Mouse (Mus musculus): ENCODE results near the gene Odf3b. TPM values are rescaled to one million over a fixed set of nuclear protein-coding genes. Genes with fewer than 3 reads are reported as not detected.

Gene Odf3b
- polyA plus RNA-seq (2012; rRNA removed), result 12.0 TPM in 2 replicates

GRCm38 (mm10) chr15:89378831-89379401, at the start of gene Odf3b:
TSS of gene Odf3b (minus strand) at chr15:89379282.
- DNase-seq (ENCODE audit: low read depth), result no peak

DNA sequence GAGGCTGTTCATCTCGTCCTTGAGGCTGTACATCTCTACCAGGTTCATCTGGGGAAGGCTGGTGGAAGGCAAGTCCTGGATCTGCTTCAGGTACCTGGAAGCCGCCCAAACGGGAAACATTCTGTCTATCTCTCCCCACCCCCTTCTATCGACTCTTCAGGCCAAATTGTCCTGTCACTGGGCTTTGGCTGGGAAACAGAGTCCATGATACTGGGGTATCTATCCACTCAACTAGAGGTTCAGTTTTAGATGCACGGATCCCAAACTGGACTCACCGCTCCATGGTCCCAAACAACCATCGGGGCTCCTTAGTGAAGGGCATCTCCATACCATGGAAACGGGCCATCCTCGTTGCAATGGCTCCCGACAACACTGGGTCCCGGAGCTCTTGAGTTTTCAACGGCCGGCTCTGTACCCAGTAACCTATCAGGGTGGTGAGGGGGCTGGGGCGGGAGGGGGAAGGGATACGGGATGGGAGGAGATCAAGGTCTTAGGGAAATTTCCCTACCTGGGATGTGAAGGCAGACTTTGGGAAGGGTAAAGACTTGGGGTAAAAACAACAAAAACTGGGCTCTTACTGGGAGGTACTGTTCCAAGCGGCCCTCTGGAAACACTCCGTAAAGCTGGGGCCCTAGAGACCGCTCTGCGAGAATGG, 49.2 kb upstream of the Odf3b start:
- DNase-seq (ENCODE audit: low read depth), result no peak

DNA sequence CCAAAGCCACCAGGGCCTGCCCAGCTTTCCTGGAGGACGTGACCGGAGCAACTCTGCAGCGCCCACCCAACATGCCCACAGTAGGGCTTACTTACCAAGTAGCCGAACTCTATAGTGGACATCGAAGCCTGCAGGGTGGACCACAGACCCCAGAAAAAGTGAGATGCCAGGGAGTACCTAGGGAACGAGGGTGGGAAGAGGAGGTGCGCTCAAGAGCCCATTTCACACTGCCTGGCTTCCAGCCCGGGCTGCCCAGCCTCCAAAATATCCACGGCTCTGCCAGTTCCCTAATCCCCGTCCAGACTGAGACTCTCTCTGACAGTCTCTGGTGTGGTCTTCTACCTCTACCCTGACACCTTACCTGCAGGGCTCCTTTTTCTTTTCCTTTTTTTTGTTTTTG, 47.6 kb upstream of the Odf3b start:
- DNase-seq (ENCODE audit: low read depth), result no peak

GRCm38 (mm10) chr15:89425711-89426121, 46.6 kb upstream of the Odf3b start, which contains the start of gene Cpt1b:
TSS of gene Cpt1b (minus strand) at chr15:89425863.
- DNase-seq (ENCODE audit: low read depth), result no peak

- DNase-seq (ENCODE audit: low read depth), result no peak
Measured at GRCm38 (mm10) chr15:89424621-89425020, 45.5 kb upstream of the Odf3b start.

DNA sequence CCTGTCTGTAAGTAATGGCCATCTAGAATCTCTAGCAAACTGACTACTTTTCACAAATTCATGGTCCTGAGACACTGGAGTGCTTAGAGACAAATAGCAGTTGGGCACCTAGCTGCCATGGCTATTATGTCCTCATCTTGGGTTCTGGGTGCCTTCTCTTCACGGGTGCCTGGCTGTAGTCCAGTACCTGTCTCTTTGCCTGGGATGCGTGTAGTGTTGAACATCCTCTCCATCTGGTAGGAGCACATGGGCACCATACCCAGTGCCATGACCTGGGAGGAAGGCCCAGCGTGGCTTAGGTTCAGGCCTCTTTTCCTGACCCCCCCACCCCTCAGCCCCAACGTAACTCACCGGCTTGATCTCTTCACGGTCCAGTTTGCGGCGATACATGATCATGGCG, 42.9 kb upstream of the Odf3b start:
- no peak for DNase-seq (ENCODE audit: low read depth)

GRCm38 (mm10) chr15:89415282-89415681, 36.2 kb upstream of the Odf3b start:
- DNase-seq (ENCODE audit: low read depth), result no peak

GRCm38 (mm10) chr15:89410118-89410517, 31.0 kb upstream of the Odf3b start, which contains the start of gene Syce3:
TSS of gene Syce3 (minus strand) at chr15:89410503.
- DNase-seq (ENCODE audit: low read depth), result no peak

GRCm38 (mm10) chr15:89406691-89407090, 27.6 kb upstream of the Odf3b start:
- no peak for DNase-seq (ENCODE audit: low read depth)

DNA sequence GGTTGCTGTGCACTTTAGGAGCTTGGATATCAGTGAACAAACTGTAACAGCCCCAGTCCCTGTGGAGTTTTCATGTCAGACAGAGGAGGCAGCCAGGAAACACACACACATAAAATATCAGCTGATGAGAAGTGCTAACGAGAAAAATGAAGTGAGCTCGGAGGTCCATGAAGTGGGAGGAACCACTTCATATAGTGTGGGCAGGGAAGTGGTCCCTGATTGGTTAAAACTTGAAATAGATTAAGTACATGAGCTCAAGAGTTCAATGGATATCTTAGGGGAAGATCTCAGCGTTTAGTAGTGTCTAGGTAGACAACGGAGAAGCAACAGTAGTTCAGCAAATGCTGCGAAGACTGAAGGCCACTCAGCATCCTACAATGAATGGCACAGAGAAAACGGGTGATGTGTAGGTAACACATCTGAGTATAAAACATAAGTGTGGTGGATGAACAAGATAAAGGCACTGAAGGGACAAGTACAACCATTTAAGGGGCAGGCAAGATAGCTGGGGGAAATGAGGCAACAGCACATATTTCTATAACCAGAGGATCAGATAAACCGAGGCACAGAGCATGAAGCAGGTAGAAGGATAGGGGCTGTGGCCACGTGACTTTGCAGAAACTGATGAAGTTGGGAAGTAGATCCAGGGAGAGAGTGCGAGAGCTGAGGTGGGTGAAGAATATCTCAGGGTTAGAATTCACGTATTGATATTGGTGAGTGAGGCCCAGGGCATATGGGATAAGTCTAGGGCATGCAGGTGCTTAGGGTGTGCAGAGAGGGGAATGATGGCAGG, 25.9 kb upstream of the Odf3b start:
- DNase-seq (ENCODE audit: low read depth), result no peak

GRCm38 (mm10) chr15:89402471-89402870, 23.4 kb upstream of the Odf3b start:
- no peak for DNase-seq (ENCODE audit: low read depth)

- DNase-seq (ENCODE audit: low read depth), result no peak
Measured at GRCm38 (mm10) chr15:89399716-89400115, 20.6 kb upstream of the Odf3b start.

DNA sequence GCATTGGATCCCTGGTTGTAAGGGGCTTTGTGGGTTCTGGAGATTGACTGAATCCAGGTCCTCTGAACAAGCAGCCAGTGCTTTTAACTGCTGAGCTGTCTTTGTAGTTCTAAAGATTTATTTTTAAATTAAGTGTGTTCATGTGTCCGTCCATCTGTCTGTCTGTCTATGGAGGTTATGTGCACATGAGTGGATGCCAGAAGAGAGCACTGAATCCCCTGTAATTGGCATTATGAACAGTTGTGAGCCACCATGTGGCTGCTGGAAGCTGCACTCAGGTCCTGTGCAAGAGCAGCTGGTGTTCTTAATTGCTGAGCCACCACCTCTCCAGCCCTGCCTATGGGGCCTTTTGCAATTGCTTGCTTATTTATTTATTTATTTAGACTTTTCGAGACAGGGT, 19.1 kb upstream of the Odf3b start:
- no peak for DNase-seq (ENCODE audit: low read depth)

- no peak for DNase-seq (ENCODE audit: low read depth)
Measured at GRCm38 (mm10) chr15:89396883-89397282, 17.8 kb upstream of the Odf3b start.

DNA sequence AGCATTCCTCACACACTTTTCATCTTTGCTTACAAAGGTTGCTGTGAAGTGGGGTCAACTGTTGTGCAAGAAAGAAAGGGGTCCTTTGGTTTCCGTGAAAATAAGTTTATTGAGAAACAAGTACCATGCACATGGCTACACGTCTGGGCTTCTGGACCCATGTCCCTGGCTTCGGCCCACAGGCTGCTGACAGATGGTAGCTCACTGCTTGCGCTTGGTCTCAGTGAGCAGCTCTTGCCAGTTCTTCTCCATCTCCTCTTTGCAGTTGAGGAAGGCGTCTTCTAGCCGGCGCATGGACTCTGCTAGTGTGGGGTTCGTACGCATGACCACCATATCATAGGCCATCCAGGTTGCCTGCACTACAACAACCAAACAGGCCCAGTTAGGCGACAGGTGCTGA, 11.0 kb upstream of the Odf3b start:
- no peak for DNase-seq (ENCODE audit: low read depth)

DNA sequence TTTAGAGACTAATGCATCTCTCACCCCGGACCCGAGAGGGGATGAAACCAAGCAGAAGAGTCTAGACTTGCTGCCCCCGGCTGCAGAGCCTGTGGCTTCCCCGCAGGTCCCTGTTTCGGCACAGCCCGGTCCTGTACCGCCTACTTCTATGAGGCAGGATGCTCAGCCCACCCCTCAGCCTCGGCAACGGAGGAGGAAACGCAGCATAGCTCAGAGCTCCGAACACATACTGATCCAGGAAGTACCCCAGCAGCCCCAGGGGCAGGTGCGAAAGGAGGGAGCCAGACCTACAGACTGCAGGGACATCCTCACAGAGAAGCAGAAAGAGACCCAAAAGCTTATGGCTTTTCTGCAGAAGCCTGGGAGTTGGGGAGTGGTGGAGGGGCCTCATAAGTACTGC, 8.0 kb upstream of the Odf3b start:
- no peak for DNase-seq (ENCODE audit: low read depth)

DNA sequence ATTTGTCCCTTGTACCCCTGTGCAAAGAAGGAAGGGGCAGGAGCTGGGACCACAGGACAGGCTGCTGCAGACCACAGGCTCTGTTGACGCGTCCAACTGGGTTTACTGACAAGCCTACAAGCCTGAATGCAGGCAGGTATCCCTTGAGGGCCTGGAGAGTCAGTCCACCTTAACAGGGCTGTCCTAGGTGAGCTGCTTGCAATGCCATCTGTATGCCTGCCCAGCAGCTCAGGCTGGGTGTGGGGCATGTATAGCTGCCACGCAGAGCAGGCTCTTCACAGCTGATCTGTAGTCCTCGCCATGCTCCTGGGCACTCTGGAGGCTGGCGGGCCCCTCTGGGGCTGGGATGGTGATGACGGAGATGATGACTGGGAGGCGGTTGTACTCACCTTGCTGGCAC, 5.5 kb upstream of the Odf3b start, which contains the start of gene Klhdc7b:
Gene Klhdc7b, plus strand, starts transcription at position 301 of the 400 bp plus-strand sequence.
- no peak for DNase-seq (ENCODE audit: low read depth)

DNA sequence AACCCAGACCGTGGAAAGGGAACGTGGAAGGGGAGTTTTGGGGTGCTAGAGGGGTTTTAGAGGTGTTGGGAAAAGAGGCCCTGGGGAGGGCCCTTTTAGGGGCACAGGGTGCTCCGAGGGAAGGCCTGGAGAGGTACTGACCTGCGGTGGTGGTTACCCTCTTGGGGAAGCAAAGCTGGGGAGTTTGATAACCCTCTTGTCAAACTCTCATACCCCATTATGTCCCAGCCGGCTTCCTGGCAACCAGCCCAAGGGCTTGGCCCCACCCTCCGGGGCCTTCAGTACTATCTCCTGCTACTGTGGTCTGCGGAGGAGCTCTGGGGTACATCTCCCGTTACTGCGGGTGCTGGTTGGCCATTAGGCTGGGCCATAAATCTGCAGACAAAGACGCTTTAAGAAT, 347 bp upstream of the Odf3b start:
- no peak for DNase-seq (ENCODE audit: low read depth)

- no peak for DNase-seq (ENCODE audit: low read depth)
Measured at GRCm38 (mm10) chr15:89377938-89378828, 899 bp downstream of the Odf3b start.

DNA sequence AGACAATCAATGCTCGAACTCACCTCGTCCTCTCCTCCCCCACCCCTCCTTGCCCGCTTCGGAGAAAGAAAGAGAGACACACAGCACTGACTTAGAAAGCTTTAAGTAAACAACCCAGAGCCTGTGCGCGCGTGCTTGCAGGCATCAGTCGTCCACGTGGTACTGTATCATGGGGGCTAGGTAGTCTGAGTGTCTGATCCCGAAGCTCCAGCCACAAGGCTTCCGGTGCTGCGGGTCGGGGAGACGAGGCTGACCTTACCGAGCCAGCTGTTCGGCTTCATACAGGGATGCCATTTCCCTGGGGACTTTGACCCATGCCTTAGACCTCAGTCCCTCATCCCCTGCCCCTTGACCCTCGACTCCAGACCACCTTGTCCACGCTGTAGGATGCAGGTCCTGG, 1.7 kb downstream of the Odf3b start:
- no peak for DNase-seq (ENCODE audit: low read depth)

- no peak for DNase-seq (ENCODE audit: low read depth)
Measured at GRCm38 (mm10) chr15:89376957-89377356, 2.1 kb downstream of the Odf3b start, which contains the start of gene Tymp. TSS of gene Tymp (minus strand) at chr15:89377039.

DNA sequence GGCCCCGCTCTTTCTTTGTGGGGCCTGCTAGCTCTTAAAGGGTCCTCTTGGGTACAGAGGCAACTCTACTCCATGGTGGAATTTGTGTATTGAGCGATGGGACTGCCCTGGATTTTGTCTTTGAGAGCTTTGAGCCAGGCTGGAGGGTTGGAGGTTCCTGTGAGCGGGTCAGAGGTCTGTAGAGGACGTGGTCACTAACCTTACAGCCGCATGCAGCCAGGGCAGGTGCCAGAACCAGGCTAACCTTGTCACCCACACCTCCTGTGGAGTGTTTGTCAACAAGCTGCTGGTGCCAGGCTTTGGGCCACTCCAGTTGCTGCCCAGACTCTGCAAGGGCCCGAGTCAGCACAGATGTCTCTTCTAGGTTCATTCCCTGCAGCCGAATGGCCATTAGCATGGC, 3.0 kb downstream of the Odf3b start:
- DNase-seq (ENCODE audit: low read depth), result no peak
